Comparison of ENCODE assay signal across 8 mouse cellular contexts in the genomic region with DNA sequence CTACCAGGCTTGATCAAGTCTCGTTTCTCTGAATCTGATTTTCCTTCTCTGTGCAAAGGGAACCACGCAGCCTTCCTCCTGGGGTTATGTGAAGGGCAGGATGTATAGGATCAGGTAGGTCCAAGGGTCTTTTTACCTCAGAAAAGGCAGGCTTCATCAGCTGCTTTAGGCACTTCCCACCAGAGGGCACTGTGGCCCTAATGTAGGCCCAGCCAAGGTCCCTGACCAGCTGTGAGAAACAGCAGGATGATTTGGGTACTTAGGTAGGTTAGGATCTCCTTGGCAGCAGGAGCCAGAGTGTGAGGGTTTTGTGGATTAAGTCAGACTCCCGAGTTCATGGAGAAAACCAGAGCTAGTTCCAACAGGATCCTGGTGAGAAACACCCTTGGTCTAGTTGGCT. TPM values are rescaled to one million over a fixed set of nuclear protein-coding genes. Genes with fewer than 3 reads are reported as not detected.
DNase-seq lines count a peak whose midpoint lies in the region; ATAC-seq lines count a peak whose summit lies in the region.

No protein-coding gene starts in this region.

- WGBS in neural tube, embryonic 13.5 days = 19% methylated on average over 3 of the region's 3 CpGs

- H3K27ac ChIP-seq in neural tube, embryonic 13.5 days (replicated peaks) = no peak overlapping the region

- no peak overlapping the region for H3K4me3 ChIP-seq in neural tube, embryonic 13.5 days

- ATAC-seq in cerebellum, adult (ENCODE audit: insufficient number of reproducible peaks, low FRiP score, low TSS enrichment) = no peak
- 0 out of 2 replicates have a peak, but pooled peaks have one; percentile 50 for ATAC-seq in neural tube, embryonic 13.5 days (ENCODE audit: low read depth)

- DNase-seq in cerebellum, adult 11-12 months = peak; percentile 33
- peak; percentile 43 to 48 for DNase-seq in right cerebral cortex, adult 2 months (ENCODE audit: low spot score in 2 of 2)
- DNase-seq in right cerebral cortex, postnatal 25 days = no peak
- DNase-seq in embryo, embryonic 11 days = peak; percentile 74
- peak; percentile 54 for DNase-seq in kidney, postnatal 10 days
- no peak for DNase-seq in layer of hippocampus, adult 9-10 months (ENCODE audit: low spot score)

- no peak overlapping the region for H3K4me2 ChIP-seq in neural tube, embryonic 13.5 days

- no peak overlapping the region for H3K9ac ChIP-seq in neural tube, embryonic 13.5 days

- H3K4me1 ChIP-seq in neural tube, embryonic 13.5 days (replicated peaks) = peaks cover 28% of the 10 kb centered on the region

- peaks cover 33% of the 10 kb centered on the region for H3K36me3 ChIP-seq in neural tube, embryonic 13.5 days

- H3K27me3 ChIP-seq in neural tube, embryonic 13.5 days = no peaks in the 10 kb centered on the region

- H3K9me3 ChIP-seq in neural tube, embryonic 13.5 days = no peaks in the 10 kb centered on the region

RNA-seq across cellular contexts. Expression of gene Oprl1, which starts 7.4 kb away (rescaled TPM):
- 63.8 and 64.0 TPM in 2 replicates for polyA plus RNA-seq in neural tube, embryonic 13.5 days (2015; fragmentation: Nextera tagmentation; extraction: Ambion mirVana)

RNA-seq across cellular contexts. Expression of gene Lkaaear1, which starts 24.0 kb away (rescaled TPM):
- polyA plus RNA-seq in neural tube, embryonic 13.5 days (2015; fragmentation: Nextera tagmentation; extraction: Ambion mirVana) = not detected in 2 replicates

RNA-seq across cellular contexts. Expression of gene Rgs19, which starts 28.4 kb away (rescaled TPM):
- 42.7 and 49.2 TPM in 2 replicates for polyA plus RNA-seq in neural tube, embryonic 13.5 days (2015; fragmentation: Nextera tagmentation; extraction: Ambion mirVana)

RNA-seq across cellular contexts. Expression of gene Myt1, which starts 40.9 kb away (rescaled TPM):
- 44.9 and 52.5 TPM in 2 replicates for polyA plus RNA-seq in neural tube, embryonic 13.5 days (2015; fragmentation: Nextera tagmentation; extraction: Ambion mirVana)

RNA-seq across cellular contexts. Expression of gene Tcea2, which starts 42.1 kb away (rescaled TPM):
- polyA plus RNA-seq in neural tube, embryonic 13.5 days (2015; fragmentation: Nextera tagmentation; extraction: Ambion mirVana) = 33.9 and 37.8 TPM in 2 replicates

Comparison
In these comparisons a context has a peak if more than half of its experiments do, and no peak if none do; other contexts are left out.
1. DNase-seq: peak in cerebellum, adult 11-12 months (single experiment), right cerebral cortex, adult 2 months (2 of 2), embryo, embryonic 11 days (single experiment) and kidney, postnatal 10 days (single experiment); none in right cerebral cortex, postnatal 25 days (single experiment) and layer of hippocampus, adult 9-10 months (single experiment).